Mouse (Mus musculus) kidney, postnatal 25 days (tissue): ENCODE measurements at regions not wholly inside any gene's neighbourhood (a gene's known extent, or its start where the extent isn't known, plus 50 kb on each side); places are given as distances from the start of the nearest gene placed in this dataset.
A peak's percentile ranks its signal among the peaks of the same experiment; 100 is the strongest.
"Not testable (repeated sequence)": the region's sequence is repeated elsewhere in the genome, so short reads cannot be mapped to it uniquely, and the experiment has no call there.

ENCODE experiments used
- DNase-seq, 2 experiments: peaks; one replicate each; pipeline ENCODE4 v3.0.0; 2021; ENCODE audit warnings: mixed read lengths in 2 of 2

- no peak for DNase-seq
Observed at GRCm38 (mm10) chr15:37100767-37101288, 93.3 kb upstream of the Zfp706 start.

- peak; percentile 52 to 70 for DNase-seq
Observed at GRCm38 (mm10) chr15:37099927-37100766, 92.6 kb upstream of the Zfp706 start.

GRCm38 (mm10) chr15:37099176-37099575, 91.6 kb upstream of the Zfp706 start:
- peak; percentile 23 to 68 for DNase-seq

GRCm38 (mm10) chr15:37097426-37097825, 89.9 kb upstream of the Zfp706 start:
- DNase-seq, result no peak

- not testable (repeated sequence) for DNase-seq
Observed at GRCm38 (mm10) chr15:37091171-37091570, 83.6 kb upstream of the Zfp706 start.

- no peak for DNase-seq
Observed at GRCm38 (mm10) chr15:37083726-37084125, 76.2 kb upstream of the Zfp706 start.

- no peak for DNase-seq
Observed at GRCm38 (mm10) chr15:37081836-37082235, 74.3 kb upstream of the Zfp706 start.

- peak; percentile 56 to 84 for DNase-seq
Observed at GRCm38 (mm10) chr15:37080931-37081330, 73.4 kb upstream of the Zfp706 start.

GRCm38 (mm10) chr15:37080395-37080794, 72.8 kb upstream of the Zfp706 start:
- DNase-seq, result no peak

GRCm38 (mm10) chr15:37074207-37074606, 66.6 kb upstream of the Zfp706 start:
- DNase-seq, result not testable (repeated sequence)

- no peak for DNase-seq
Observed at GRCm38 (mm10) chr15:37072202-37072862, 64.8 kb upstream of the Zfp706 start.

GRCm38 (mm10) chr15:37070188-37070587, 62.6 kb upstream of the Zfp706 start:
- no peak for DNase-seq

GRCm38 (mm10) chr15:37067326-37067725, 59.8 kb upstream of the Zfp706 start:
- no peak for DNase-seq

- no peak for DNase-seq
Observed at GRCm38 (mm10) chr15:37065926-37066550, 58.5 kb upstream of the Zfp706 start.

- DNase-seq, result no peak
Observed at GRCm38 (mm10) chr15:37065408-37065807, 57.8 kb upstream of the Zfp706 start.

GRCm38 (mm10) chr15:37063781-37064383, 56.3 kb upstream of the Zfp706 start:
- DNase-seq, result no peak

GRCm38 (mm10) chr15:37062585-37062984, 55.0 kb upstream of the Zfp706 start:
- no peak for DNase-seq

GRCm38 (mm10) chr15:37061501-37061900, 53.9 kb upstream of the Zfp706 start:
- DNase-seq, result no peak

- no peak for DNase-seq
Observed at GRCm38 (mm10) chr15:37060831-37061230, 53.3 kb upstream of the Zfp706 start.
